Mouse (Mus musculus): ENCODE measurements around the gene Tspan2. TPM values are rescaled to one million over a fixed set of nuclear protein-coding genes. Genes with fewer than 3 reads are reported as not detected.

The Tspan2 gene
- polyA plus RNA-seq, 1 experiment = 3.5 TPM

DNA sequence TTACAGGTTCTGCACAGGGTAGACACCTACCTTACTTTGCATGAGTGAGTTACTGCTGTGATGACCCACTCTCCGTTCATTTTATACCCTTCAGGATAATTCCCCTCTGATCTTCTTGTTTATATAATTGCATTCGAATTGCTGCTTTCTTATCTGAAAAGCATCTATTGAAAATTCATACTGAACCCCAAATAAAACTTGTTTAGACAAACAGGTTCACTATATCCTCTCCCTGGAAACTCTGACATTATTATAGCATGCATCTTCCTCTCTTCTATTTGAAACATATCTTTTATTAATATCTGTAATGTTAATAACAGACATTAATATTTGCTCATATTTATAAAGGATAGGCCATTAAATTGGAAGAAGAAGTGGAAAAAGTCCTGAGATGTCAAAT lies 48.3 kb downstream of the Tspan2 start, which contains the start of gene Tshb:
Tshb (minus strand) TSS at position 101 of the 400 bp plus-strand sequence.
- H3K4me3 ChIP-seq (ENCODE audit: insufficient read depth, low read depth, low read length) = no peak within 1 kb of the TSS
- no peaks in the 10 kb centered on the region for H3K4me1 ChIP-seq (ENCODE audit: control insufficient read depth, insufficient read depth, insufficient read length, low read length)

DNA sequence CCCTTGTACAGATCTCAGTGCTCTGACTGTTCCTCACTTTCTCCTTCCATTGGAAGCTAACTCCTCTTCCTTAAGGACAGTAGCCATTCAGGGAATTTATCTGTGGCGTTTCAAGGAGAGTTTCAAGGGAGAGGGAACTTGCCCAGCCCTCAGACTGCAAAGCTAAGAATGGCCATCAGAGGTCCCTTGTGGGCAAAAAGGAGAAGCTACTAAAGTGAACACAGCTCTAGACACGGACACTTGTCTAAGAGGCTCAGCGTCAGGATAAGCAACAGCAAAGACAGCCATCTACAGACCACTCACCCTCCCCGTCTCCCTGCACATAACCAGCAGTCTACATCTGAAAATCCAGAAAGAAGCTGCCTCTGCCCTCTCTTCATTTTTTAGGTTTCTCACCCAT lies 53.0 kb downstream of the Tspan2 start:
- Histone ChIP-seq H3K4me1 (ENCODE audit: control insufficient read depth, insufficient read depth, insufficient read length, low read length) (no peaks in the 10 kb centered on the region), H3K27ac (replicated peaks; ENCODE audit: low read depth, low read length) (no peak overlapping the region), H3K4me3 (ENCODE audit: insufficient read depth, low read depth, low read length) (no peak overlapping the region)

More for the DNA sequence above, 48.3 kb downstream of the Tspan2 start, which contains the start of gene Tshb:
- no peak within 1 kb of the TSS for H3K27ac ChIP-seq (replicated peaks; ENCODE audit: low read depth, low read length)

DNA sequence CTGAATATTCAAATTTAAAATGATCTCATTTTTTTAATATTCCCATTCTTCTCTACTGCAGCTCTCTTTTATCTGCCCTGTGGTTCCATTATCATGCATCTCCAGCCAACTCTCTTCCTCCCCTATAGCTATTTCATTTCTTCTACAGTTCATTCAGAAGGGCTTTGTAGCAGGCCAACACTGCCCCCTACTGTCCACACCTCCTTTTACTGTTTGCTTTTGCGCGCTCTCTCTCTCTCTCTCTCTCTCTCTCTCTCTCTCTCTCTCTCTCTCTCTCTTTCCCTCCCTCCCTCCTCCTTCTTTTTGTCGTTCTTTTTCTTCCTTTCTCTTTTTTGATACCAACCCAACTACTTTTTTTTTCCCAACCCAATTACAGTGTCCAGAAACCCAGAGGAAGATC lies 69.6 kb downstream of the Tspan2 start:
- no peaks in the 10 kb centered on the region for H3K4me1 ChIP-seq (ENCODE audit: control insufficient read depth, insufficient read depth, insufficient read length, low read length)
- no peak overlapping the region for H3K4me3 ChIP-seq (ENCODE audit: insufficient read depth, low read depth, low read length)
- no peak overlapping the region for H3K27ac ChIP-seq (replicated peaks; ENCODE audit: low read depth, low read length)

DNA sequence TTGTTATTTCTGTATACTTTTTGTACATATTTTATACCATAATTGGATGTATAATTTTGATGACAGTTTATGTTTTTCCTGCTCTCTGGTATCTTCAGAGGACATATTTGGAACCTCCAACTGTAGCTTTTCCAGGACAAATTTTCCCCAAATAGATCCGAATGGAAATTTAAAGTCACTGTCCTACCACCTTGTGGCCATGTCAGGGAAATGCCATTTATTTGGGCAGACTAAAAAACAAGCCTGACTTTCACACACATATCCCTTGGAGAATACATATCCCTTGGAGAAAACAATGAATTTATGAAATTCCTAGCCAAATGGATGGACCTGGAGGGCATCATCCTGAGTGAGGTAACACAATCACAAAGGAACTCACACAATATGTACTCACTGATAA lies 108.1 kb downstream of the Tspan2 start:
- no peak overlapping the region for H3K27ac ChIP-seq (replicated peaks; ENCODE audit: low read depth, low read length)
- H3K4me1 ChIP-seq (ENCODE audit: control insufficient read depth, insufficient read depth, insufficient read length, low read length) = no peaks in the 10 kb centered on the region
- H3K4me3 ChIP-seq (ENCODE audit: insufficient read depth, low read depth, low read length) = no peak overlapping the region

DNA sequence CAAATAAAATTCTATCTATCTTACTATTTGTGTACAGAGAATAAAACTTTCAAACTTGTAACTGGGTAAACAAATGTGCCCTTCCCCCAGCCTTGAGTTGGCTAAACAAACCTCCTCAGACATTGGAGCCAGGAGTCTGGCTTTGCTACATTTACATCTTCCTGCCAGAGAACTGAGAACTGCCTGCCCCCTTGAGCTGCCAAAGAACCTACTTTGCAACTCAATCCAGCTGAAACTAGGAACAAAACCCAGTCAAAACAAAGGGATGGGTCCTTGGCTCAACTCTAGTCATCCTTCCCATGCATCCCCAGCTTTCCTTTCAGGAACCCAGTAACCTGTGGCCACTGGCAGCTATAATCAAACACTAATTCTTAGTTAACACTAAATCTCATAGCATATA lies 114.3 kb downstream of the Tspan2 start:
- H3K27ac ChIP-seq (replicated peaks; ENCODE audit: low read depth, low read length) = no peak overlapping the region
- no peak overlapping the region for H3K4me3 ChIP-seq (ENCODE audit: insufficient read depth, low read depth, low read length)

More for the DNA sequence above, 114.3 kb downstream of the Tspan2 start:
- H3K4me1 ChIP-seq (ENCODE audit: control insufficient read depth, insufficient read depth, insufficient read length, low read length) = no peaks in the 10 kb centered on the region

Other genes starting within 250 kb of the Tspan2 start
- not detected in 2 replicates for gene Tshb, start 48.2 kb downstream of the Tspan2 start, polyA plus RNA-seq (2012; ENCODE audit: insufficient read depth, insufficient read length, missing spikeins)
- gene Sycp1, start 201.6 kb downstream of the Tspan2 start, polyA plus RNA-seq (2012; ENCODE audit: insufficient read depth, insufficient read length, missing spikeins) = not detected in 2 replicates
- not detected in 2 replicates for gene Nr1h5, start 229.6 kb downstream of the Tspan2 start, polyA plus RNA-seq (2012; ENCODE audit: insufficient read depth, insufficient read length, missing spikeins)